Comparison of ENCODE assay signal across 7 mouse cellular contexts in the genomic region with DNA sequence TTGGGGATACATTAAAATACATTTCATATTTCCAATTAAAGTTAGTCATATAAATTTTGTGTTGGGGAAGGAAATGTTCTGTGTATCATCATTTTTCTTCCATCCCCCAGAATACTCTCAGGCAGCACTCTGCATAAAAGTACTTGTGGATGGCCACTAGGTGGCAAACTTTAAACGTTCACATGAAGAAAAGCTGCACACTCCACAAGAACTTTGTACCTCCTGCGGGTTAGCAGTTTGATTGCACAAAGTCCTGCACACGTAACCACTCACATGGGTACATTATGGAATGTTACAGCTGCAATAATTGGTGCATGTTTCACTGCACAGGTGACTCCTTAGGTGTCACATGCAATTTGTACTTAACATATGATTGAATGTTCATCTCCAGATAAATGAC.
DNase-seq lines count a peak whose midpoint lies in the region; ATAC-seq and TF ChIP-seq lines count a peak whose summit lies in the region.

No protein-coding gene starts in this region.

- no peak overlapping the region for H3K4me2 ChIP-seq in stomach, postnatal 0 days (replicated peaks; ENCODE audit: low read depth)

- intact Hi-C loops in heart, postnatal 36 days (cut with DNase I): loop anchor here (1.0 to 5.0 kb wide), 4 partner anchors 70 to 335 kb away; a partner anchor contains a TSS

- no peaks in the 10 kb centered on the region for H3K27me3 ChIP-seq in E14TG2a.4 (ENCODE audit: insufficient read depth, low read length)
- H3K27me3 ChIP-seq in stomach, postnatal 0 days (ENCODE audit: control insufficient read depth, insufficient read depth, low read length): no peaks in the 10 kb centered on the region

- no peaks in the 10 kb centered on the region for H3K4me1 ChIP-seq in E14TG2a.4 (replicated peaks; ENCODE audit: low read depth, low read length)
- no peaks in the 10 kb centered on the region for H3K4me1 ChIP-seq in stomach, postnatal 0 days (replicated peaks; ENCODE audit: control insufficient read depth, insufficient read depth)

- TF ChIP-seq EP300 in stomach, postnatal 0 days (optimal IDR thresholded peaks at IDR 0.05): no peak

- DNase-seq in 416B (ENCODE audit: low read depth): peak; percentile 67
- peak; percentile 81 for DNase-seq in embryo, embryonic 10.5 days (ENCODE audit: low spot score)
- peak; percentile 23 to 27 for DNase-seq in heart, postnatal 36 days
- peak; percentile 51 for DNase-seq in kidney, postnatal 36 days
- DNase-seq in lung, postnatal 10 days: peak; percentile 60
- DNase-seq in stomach, postnatal 0 days (ENCODE audit: low spot score): peak; percentile 23

- no peak overlapping the region for H3K4me3 ChIP-seq in E14TG2a.4 (replicated peaks; ENCODE audit: low read length)
- H3K4me3 ChIP-seq in stomach, postnatal 0 days (ENCODE audit: low read depth, low read length): no peak overlapping the region

- no peaks in the 10 kb centered on the region for H3K36me3 ChIP-seq in E14TG2a.4 (ENCODE audit: insufficient read depth, low read length)
- no peaks in the 10 kb centered on the region for H3K36me3 ChIP-seq in stomach, postnatal 0 days (ENCODE audit: control insufficient read depth, insufficient read depth, low read length)

- H3K27ac ChIP-seq in stomach, postnatal 0 days (replicated peaks): no peak overlapping the region

- WGBS in stomach, postnatal 0 days: 13% methylated on average over 3 of the region's 3 CpGs

- TF ChIP-seq CTCF in E14TG2a.4 (conservative IDR thresholded peaks at IDR 0.05; ENCODE audit: low read length): peak; percentile 69
- TF ChIP-seq CTCF in stomach, postnatal 0 days (IDR thresholded peaks at IDR 0.05; ENCODE audit: low read depth): peak; percentile 85

- peaks cover 24% of the 10 kb centered on the region for H3K9me3 ChIP-seq in E14TG2a.4 (ENCODE audit: low read length)
- H3K9me3 ChIP-seq in stomach, postnatal 0 days (ENCODE audit: control insufficient read depth, low read length): no peaks in the 10 kb centered on the region

- peak; percentile 54; the same call in 1 of the 2 replicates for ATAC-seq in stomach, postnatal 0 days (ENCODE audit: low FRiP score, low TSS enrichment)

- no peak overlapping the region for H3K9ac ChIP-seq in stomach, postnatal 0 days (ENCODE audit: low read length)

Comparison
In these comparisons a context has a peak if more than half of its experiments do, and no peak if none do; other contexts are left out.
1. DNase-seq: peak in every context shown above with its lines; median percentile 81 in embryo, embryonic 10.5 days; 67 in 416B; 60 in lung, postnatal 10 days; 51 in kidney, postnatal 36 days; 25 in heart, postnatal 36 days; 23 in stomach, postnatal 0 days.